Mouse (Mus musculus) frontal cortex, adult 2 months (tissue): ENCODE data around the gene Azin2. TPM values are rescaled to one million over a fixed set of nuclear protein-coding genes. Genes with fewer than 3 reads are reported as not detected.
A peak's percentile ranks its signal among the peaks of the same experiment; 100 is the strongest.

Source experiments
- DNase-seq, 2 experiments: peaks; one replicate each; pipeline ENCODE4 v3.0.0; 2022; ENCODE audit warnings: low spot score in 1 of 2; ENCODE audit errors: extremely low spot score in 1 of 2
- polyA plus RNA-seq: library from polyadenylated mRNA; depleted of rRNA; stranded (reverse); fragments of >200 nt; gene quantifications from 2 replicates; pipeline ENCODE4 v1.2.3, GENCODE M21; 2012

Azin2 gene
- polyA plus RNA-seq, 1 experiment, result 42.5 TPM

DNA sequence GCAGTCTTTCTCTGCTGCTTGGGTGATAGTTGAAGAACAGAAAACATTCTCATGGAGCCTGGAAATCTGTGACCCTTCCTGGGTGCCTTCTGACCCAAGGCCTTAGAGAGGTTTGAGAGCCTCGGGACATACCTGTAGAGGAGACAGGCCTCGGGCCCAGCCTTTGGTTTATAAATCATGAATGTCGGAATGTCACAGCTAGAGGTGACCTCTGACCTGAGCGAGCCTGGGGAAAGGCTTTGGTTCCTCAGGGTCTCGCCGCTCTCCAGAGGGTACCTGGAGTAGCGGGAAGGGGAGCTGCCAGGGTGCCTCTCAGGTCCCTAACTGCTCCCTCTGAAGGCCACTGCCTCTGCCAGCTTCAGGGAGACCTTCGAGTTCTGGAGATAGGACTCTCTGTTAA lies 57.0 kb downstream of the Azin2 start:
- DNase-seq, result no peak

DNA sequence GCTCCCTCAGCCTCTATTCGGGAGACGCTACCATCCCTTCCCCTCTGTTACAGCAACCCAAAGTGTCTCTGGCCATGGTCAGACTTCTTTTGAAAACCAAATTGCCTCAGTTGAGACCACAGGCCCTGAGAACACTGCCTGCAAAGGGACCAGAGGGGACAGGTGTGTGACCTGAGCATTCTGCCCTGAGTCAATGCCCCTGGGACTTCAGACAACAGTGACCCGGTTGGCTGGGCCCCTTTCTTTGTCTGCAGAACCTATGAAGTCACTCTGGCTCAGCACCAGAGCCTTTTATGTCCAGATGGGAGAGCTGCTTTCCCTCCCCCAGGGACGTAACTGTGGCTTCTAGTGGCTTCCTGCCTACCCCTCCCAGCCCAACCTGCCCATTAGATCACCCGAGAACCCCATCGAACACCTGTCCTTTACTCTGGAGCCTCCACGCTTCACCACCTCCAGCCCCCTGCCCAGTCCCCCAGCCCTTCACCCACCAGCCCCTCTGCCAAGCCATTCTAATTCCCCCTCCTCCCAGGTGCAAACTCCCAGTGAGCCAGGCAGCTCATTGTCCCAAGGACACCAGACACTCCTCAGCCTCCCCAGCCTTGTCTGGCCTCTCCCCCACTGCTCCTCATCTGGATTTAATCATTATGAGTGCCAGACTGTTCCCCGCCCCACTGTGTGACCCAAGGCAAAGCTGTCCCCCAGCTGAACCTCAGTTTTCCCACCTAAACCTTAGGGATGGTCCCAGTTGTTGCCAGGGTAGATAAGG lies 58.0 kb downstream of the Azin2 start:
- DNase-seq, result no peak

GRCm38 (mm10) chr4:128902390-128902789 lies 59.9 kb downstream of the Azin2 start:
- DNase-seq, result no peak

DNA sequence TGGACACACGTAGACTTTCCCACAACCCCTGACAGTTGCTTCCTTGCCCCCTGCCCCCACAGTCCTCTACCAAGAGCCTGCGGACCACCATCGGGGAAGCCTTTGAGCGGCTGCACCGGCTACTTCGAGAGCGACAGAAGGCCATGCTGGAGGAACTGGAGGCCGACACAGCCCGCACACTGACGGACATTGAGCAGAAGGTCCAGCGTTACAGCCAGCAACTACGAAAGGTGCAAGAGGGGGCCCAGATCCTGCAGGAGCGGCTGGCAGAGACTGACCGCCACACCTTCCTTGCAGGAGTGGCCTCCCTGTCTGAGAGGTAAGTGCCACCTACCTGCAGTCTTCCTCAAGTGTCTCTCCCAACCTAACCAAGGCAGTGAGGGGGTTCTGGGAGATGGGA lies 61.8 kb downstream of the Azin2 start:
- no peak for DNase-seq

- DNase-seq, result peak; percentile 61 to 79
These were observed 62.9 kb downstream of the Azin2 start for GRCm38 (mm10) chr4:128899332-128899731.

- no peak for DNase-seq
These were observed 64.3 kb downstream of the Azin2 start for GRCm38 (mm10) chr4:128897911-128898421.

GRCm38 (mm10) chr4:128896667-128897066 lies 65.6 kb downstream of the Azin2 start:
- no peak for DNase-seq

DNA sequence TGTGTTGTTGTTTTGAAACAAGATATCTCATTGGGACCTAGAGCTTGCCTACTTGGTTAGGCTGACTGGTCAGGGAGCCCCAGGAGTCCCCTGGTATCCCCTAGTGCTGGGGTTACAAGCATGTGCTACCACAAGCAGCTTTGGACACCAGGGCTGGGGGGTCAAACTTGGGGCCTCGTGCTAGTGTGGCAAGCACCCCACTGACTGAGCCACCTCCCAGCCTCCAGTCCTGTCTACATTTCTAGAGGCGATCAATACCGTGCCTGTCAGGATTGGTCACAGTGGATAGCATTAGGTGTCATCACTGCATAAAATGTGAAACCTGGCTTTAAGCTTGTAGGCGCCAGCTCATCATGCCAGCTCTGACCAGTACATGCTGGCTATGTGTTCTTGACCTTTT lies 66.4 kb downstream of the Azin2 start:
- no peak for DNase-seq

DNA sequence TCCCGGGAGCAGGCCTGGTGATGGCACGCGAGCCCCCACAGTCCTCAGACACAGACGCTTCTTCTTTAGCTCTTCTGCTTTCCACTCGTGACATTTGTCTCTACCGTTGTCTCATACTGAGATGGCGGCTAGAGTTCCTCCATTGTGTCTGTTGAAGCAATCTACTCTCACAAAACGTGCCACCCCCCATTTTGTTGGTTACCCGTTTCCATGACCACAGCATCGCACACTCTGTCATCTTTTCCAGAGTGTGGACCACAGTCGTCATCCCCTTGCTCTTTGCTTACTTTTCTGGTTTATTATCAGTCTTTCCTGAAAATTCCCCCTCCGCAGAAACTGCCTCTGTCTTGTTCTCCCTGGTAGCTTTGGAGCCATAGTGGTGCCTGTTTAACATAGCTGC lies 68.1 kb downstream of the Azin2 start:
- DNase-seq, result no peak

GRCm38 (mm10) chr4:128892188-128892587 lies 70.1 kb downstream of the Azin2 start:
- DNase-seq, result no peak

DNA sequence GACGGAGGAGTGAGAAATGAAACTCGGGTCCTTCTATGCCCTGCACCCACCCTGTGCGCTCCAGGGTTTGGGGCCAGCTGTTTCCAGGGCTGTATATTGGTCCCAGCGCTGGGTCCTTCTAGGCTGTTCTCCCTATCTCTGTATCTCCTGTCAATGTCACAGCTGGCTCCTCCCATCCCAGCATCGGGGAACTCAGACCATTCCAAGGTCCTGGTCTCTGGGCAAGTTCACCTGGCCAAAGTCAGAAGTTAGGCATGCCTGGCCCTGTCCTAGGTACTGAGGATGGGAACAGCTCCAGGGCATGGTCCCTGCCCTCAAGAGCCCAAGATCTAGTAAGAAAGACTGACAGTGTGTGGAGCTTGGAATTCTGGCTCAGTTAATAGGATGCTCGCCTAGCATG lies 70.5 kb downstream of the Azin2 start:
- DNase-seq, result no peak

DNA sequence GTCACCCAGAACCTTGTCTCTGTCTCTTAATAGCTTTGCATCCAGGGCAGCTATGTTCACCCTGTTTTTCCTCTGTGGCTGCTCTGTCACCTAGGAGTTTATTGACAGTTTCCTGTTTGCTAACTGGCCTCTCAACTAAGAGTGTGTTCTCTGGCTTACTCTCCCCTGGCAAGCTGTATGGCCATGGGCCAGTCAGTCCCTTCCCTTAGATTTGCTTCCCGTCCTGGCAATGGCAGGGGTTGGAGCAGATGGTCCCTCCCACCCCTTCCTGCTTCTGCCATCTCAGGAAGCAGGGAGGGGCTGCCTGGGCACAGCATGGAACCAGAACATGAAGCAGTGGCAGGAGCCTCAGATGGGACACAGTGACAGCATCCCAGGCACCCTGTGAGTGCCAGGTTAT lies 71.1 kb downstream of the Azin2 start:
- DNase-seq, result peak in 1 of 2 experiments; percentile 72

DNA sequence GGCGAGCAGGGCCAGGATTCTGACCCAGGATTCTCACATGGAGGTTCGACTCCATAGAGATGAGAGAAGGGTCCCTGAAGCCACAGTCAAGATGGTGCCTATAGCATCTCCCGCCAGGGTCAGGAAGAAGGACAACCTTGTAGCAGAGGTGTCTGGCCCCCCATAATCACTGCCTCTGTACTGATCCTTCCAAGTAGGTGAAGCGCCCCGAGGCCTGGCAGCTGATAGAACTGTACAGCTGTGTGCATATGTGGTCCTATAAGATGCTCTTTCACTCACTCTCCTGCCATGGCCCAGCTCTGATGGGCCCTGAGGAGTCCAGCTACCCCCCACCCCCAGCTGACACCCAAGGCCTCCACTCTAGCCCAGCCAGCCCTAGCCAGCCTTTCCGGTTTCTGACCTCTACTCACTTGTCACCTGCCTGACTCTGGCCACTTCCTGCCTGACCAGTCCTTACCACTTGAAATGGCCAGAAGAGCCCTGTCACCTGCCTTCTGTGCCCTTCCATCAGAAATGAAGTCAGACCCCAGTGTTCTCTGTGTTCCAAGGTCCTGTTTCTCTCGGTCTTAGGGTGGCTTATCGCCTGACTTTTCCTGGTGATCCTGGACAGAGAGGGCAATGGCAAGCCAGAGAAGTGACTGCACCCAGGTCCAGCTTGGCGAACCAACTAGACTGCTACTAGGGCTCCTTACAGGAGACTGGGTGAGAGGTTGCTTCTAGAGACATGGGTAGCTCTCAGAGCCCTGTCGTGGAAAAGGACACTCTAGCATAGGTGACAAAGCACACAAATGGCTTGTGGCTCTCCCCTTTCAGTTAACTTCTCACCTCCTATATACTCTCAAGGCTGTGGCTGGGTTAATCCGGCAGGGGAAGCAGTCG lies 72.3 kb downstream of the Azin2 start:
- DNase-seq, result no peak

DNA sequence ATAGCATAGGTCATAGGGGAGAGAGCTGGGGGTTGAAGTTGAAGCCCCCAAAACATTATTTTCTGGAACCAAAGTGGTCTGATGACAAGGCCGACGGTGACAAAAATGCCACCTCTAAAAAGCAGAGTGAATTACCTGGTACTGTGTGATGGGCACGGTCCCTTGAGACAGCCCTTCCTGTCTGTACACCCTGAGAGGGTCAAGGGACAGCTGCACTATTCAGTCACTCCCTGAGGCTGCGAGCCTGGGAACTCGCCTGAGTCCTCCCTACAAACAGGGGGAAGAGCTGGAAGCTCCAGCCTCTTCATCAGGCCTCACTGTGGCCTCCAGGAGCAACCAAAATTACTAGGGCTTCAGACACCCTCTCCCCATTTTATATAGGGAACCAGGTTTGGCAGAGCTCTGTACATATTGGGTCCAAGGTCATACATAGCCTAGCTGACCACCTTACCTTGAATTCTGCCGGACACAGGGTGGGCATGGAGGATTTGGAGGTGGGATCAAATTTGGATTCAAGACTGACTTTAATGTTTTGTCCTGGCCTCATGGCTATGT lies 73.7 kb downstream of the Azin2 start:
- no peak for DNase-seq

- no peak for DNase-seq
These were observed 74.6 kb downstream of the Azin2 start for GRCm38 (mm10) chr4:128887641-128888091.

DNA sequence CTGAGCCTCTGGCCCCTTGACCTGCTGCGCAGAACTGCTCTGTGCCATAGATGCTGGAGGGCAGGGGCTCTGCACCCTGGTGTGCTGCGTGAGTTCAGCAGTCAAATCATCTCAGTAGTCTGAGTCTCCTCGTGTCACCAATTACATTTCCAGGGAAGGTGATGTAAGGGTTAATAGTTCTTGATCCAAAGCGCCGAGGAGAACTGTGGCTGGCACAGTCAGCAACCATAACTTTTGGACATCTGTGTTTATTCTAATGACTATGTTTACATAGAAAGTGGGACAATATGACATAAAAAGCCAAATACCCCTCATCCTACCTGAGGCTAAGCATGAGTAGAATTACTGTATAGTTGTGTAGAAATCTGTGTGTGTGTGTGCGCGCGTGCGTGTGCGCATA lies 75.2 kb downstream of the Azin2 start:
- DNase-seq, result no peak

DNA sequence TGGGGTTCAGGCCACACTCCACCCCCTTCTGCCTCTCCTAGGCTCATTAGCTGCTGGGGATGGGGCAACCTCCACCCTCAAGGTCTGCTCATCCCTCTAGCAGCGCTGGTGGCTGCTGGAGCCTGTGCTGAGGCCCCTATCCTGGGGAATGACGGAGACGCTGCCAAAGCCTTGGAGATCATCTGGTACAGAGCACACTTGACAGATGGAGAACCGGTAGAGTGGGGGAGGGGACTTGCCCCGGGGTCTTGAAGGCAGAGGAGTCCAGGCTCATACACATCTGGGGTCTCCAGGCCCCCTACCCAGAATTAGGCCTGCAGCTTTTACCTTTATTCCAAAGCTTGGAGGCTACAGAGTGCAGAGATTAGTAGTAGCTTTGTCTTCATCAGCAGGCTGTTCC lies 75.7 kb downstream of the Azin2 start:
- DNase-seq, result no peak

DNA sequence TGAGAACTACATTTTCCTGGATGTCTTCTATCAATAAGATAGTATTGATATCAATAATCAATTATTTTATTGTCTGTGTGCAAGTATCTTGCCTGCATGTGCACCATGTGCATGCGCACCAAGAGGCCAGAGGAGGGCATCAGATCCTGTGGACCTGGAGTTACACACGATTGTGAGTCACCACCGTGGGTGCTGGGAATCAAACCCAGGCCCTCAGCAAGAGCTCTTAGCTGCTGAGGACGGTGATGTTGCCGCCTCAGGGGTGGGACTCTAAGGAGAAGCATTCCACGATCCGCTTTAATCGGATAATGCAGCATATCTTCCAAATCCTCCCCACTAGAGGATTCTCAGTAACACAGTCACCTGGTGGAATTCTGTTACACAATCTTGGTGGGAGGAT lies 76.7 kb downstream of the Azin2 start:
- no peak for DNase-seq

DNA sequence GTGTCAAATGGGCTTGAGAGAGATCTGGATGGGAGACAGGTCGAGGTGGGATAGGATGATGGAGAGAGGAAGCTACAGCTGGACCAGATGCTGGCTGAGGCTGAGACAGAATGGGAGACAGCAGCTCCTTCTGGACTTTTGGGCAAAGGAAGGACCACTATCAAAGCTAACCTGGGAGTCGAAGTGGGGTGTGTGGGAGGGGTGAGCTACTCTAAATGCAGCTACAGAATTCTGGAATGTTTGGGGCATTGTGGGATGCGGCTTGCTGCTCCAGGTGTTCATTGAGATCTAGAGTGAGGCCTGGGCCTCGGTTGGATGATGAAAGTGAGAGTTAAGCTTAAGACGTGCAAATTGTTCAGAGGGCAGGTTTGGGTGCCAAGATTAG lies 77.5 kb downstream of the Azin2 start:
- no peak for DNase-seq

GRCm38 (mm10) chr4:128883801-128884710 lies 78.2 kb downstream of the Azin2 start:
- peak in 1 of 2 experiments; percentile 45 for DNase-seq
